Mouse (Mus musculus) liver, embryonic 14.5 days (tissue): Measurements from ENCODE around the gene Mrps35. TPM values are rescaled to one million over a fixed set of nuclear protein-coding genes. Genes with fewer than 3 reads are reported as not detected.
A peak's percentile ranks its signal among the peaks of the same experiment; 100 is the strongest.

Experiments
- ATAC-seq: fragments of 200-750 bp; cut with Nextera tagmentation; 2 replicates; pipeline ENCODE4 v1.8.0; 2017; ENCODE audit warnings: moderate number of reproducible peaks, mild to moderate bottlenecking, moderate library complexity; ENCODE audit not compliant: insufficient read depth
- DNase-seq, 3 experiments: peaks; one replicate each; pipeline ENCODE4 v3.0.0-alpha.2; 2012 to 2013; ENCODE audit warnings: low read depth in 3 of 3, low spot score in 3 of 3
- H3K27ac ChIP-seq: fragments of 300-500 bp; sonication (generic); 2 replicates; pipeline ENCODE4 v1.5.1; 2014; ENCODE audit warnings: moderate library complexity, mild to moderate bottlenecking, control low read depth, inconsistent platforms
- H3K27me3 ChIP-seq: fragments of 300-500 bp; sonication (generic); 2 replicates; pipeline ENCODE4 v1.6.1; 2014; ENCODE audit warnings: mild to moderate bottlenecking, low read length, moderate library complexity; ENCODE audit not compliant: control insufficient read depth, insufficient read depth
- H3K36me3 ChIP-seq: fragments of 300-500 bp; sonication (generic); replicated peaks from 2 replicates; pipeline ENCODE4 v1.6.1; 2014; ENCODE audit warnings: low read depth; ENCODE audit not compliant: control insufficient read depth, insufficient read depth
- H3K4me1 ChIP-seq, 2 experiments: fragments of 200-500 bp in 1 of 2; fragments of 300-500 bp in 1 of 2; sonication (generic) in 1 of 2; replicated peaks; 2 replicates each; pipeline ENCODE4 v1.6.1; 2012 to 2014; ENCODE audit warnings: antibody characterized with exemption in 1 of 2, inconsistent platforms in 1 of 2, low read length in 1 of 2; ENCODE audit not compliant: control insufficient read depth in 2 of 2, insufficient read depth in 2 of 2
- H3K4me2 ChIP-seq: fragments of 300-500 bp; sonication (generic); 2 replicates; pipeline ENCODE4 v1.6.1; 2014; ENCODE audit warnings: low read depth, mild to moderate bottlenecking, control low read depth, moderate library complexity
- H3K4me3 ChIP-seq, 2 experiments: fragments of 200-500 bp in 1 of 2; fragments of 300-500 bp in 1 of 2; sonication (generic) in 1 of 2; 2 replicates each; pipeline ENCODE4 v1.5.1; 2012 to 2014; ENCODE audit warnings: low read depth in 2 of 2, low read length in 2 of 2, mild to moderate bottlenecking in 2 of 2, control low read depth in 1 of 2, inconsistent platforms in 1 of 2, moderate library complexity in 1 of 2; ENCODE audit not compliant: insufficient read depth in 1 of 2
- H3K9ac ChIP-seq: fragments of 300-500 bp; sonication (generic); replicated peaks from 2 replicates; pipeline ENCODE4 v1.6.1; 2014; ENCODE audit warnings: mild to moderate bottlenecking, control low read depth, moderate library complexity
- H3K9me3 ChIP-seq: fragments of 300-500 bp; sonication (generic); 2 replicates; pipeline ENCODE4 v1.6.1; 2016; ENCODE audit warnings: low read length, mixed read lengths; ENCODE audit not compliant: control insufficient read depth
- CTCF ChIP-seq: IDR thresholded peaks from 2 replicates; pipeline ENCODE4 v1.5.1; 2016; ENCODE audit warnings: antibody characterized with exemption, low read depth, control low read depth
- EP300 ChIP-seq: IDR thresholded peaks from 2 replicates; pipeline ENCODE4 v1.6.1; 2016; ENCODE audit warnings: antibody characterized with exemption, low read depth
- WGBS: fragments of 180-500 bp; shearing (Covaris S2); extraction: QIAGEN DNeasy Blood & Tissue Kit; methylation state at CpG from one replicate; pipeline ENCODE4 v1.1.7; 2014; ENCODE audit not compliant: insufficient replicate concordance; 5-methylcytosine and 5-hydroxymethylcytosine counted together
- polyA plus RNA-seq, 2 experiments: library from polyadenylated mRNA; depleted of rRNA in 1 of 2; stranded (reverse) in 1 of 2; unstranded in 1 of 2; fragments of >200 nt; fragmentation: Nextera tagmentation in 1 of 2; extraction: Ambion mirVana in 1 of 2; gene quantifications; 2 replicates each; pipeline versions ENCODE4 v1.2.1 to v1.2.3; 2012 to 2014

Gene Mrps35
- polyA plus RNA-seq, 2 experiments: 20.1 to 60.9 TPM

DNA sequence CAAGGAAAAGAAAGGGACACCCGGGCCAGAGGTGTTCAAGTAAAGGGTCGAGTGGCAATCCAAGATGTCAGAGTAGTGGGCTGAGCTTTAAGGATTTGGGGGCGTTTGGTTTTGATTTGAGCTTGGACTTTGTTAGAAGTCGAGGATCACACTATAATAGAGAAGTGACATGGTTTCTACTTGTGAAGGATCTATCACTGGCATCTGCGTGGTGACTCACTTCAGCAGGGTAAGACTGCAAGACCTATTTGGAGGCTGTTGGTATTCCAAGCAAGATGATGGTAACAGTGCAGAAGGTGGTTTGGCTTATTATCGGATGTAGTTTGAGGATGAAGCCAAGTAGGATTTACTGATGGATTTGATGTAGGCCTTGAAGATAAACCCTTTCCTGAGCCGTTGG lies 1.1 kb downstream of the Mrps35 start:
- DNase-seq: no peak
- 33% methylated on average over 7 of the region's 7 CpGs for WGBS
- peaks cover 9 to 10% of the 10 kb centered on the region in 2 experiments for H3K4me1 ChIP-seq
- TF ChIP-seq EP300 (no peak), CTCF (no peak)
- no peak for ATAC-seq
- no peak overlapping the region for H3K27ac ChIP-seq
- H3K4me3 ChIP-seq: peak overlapping the region; percentile 75 to 96
- H3K9me3 ChIP-seq: no peaks in the 10 kb centered on the region
- H3K27me3 ChIP-seq: no peaks in the 10 kb centered on the region
- H3K9ac ChIP-seq: peak overlapping the region; percentile 91
- H3K36me3 ChIP-seq: peaks cover 7% of the 10 kb centered on the region
- peak overlapping the region; percentile 90 for H3K4me2 ChIP-seq

DNA sequence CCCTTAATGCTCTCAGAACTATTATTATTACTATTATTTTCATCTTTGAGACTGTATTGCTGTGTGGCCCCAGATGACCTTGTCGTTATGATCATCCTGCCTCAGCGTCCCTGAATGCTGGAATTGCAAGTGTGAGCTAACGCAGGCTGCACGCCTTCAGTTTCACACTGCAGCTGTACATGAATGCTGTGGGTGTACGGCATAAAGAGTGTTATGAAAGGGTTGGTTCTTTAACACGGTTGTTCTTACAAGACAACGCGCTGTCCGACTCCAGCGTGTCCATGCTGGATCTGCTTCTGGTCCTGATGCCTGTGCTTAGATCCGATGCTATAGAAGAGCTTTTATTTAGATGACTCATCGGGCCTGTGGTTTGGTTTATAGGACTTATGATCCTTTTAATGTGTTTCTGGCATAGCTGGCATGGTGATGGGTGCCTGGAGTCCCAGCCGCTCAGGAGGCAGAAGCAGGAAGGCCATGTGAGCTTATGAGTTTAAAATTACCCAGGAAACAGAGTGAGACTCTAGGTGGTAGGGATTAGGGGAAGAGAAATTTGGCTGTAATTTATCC lies 6.8 kb downstream of the Mrps35 start:
- Histone ChIP-seq H3K36me3 (peaks cover 13% of the 10 kb centered on the region), H3K27ac (no peak overlapping the region), H3K9me3 (no peaks in the 10 kb centered on the region), H3K4me2 (no peak overlapping the region), H3K4me3 (no peak overlapping the region), H3K4me1 (no peaks in the 10 kb centered on the region), H3K9ac (no peak overlapping the region), H3K27me3 (no peaks in the 10 kb centered on the region)
- 85% methylated on average over 13 of the region's 13 CpGs for WGBS
- DNase-seq: no peak
- TF ChIP-seq CTCF: no peak
- TF ChIP-seq EP300: no peak
- ATAC-seq: no peak

DNA sequence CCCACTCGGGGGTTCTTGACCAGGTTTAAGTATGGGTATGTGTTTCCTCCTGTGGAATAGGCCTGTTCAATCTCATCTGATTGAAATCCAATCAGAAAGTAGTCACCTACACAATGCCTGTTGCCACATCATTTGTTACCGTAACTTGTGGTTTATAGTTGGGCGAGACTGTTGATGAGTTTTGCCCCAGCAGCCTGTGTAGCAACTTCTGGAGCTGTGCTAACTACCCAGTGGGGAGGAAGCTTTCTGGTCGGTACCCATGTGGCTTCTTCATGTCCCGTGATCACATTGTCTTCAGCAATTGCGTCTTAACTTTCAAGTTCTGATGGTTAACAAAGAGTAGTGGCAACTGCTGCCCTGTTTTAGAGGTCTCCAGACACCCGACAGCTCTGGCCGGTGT lies 9.1 kb downstream of the Mrps35 start:
- Histone ChIP-seq H3K4me2 (no peak overlapping the region), H3K9ac (no peak overlapping the region), H3K36me3 (peaks cover 13% of the 10 kb centered on the region), H3K27ac (no peak overlapping the region), H3K27me3 (no peaks in the 10 kb centered on the region), H3K9me3 (no peaks in the 10 kb centered on the region), H3K4me3 (no peak overlapping the region), H3K4me1 (no peaks in the 10 kb centered on the region)
- TF ChIP-seq EP300 (no peak), CTCF (no peak)
- ATAC-seq: no peak
- 81% methylated on average over 8 of the region's 8 CpGs for WGBS
- DNase-seq: no peak

DNA sequence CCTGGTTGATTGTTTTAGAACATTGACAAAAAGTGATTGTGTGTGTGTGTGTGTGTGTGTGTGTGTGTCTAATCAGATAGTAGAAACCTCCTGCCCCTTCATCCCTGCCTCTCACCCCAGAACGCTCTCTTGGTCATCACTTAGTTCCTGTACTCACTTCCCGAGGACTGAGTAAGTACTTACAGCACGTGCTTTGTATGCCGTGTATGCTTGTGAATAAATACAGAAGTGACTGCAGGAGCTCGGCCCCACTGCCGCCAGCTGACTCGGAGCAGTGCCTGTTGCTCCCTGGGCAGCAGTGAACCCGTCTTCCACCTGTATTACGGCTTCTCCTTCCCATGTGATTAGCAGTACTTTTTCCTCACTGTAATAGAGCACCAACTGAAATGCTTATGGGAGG lies 9.9 kb downstream of the Mrps35 start:
- peaks cover 13% of the 10 kb centered on the region for H3K36me3 ChIP-seq
- H3K9me3 ChIP-seq: no peaks in the 10 kb centered on the region
- H3K4me2 ChIP-seq: no peak overlapping the region
- WGBS: 80% methylated on average over 9 of the region's 9 CpGs
- H3K27me3 ChIP-seq: no peaks in the 10 kb centered on the region
- no peak overlapping the region for H3K27ac ChIP-seq
- H3K9ac ChIP-seq: no peak overlapping the region
- ATAC-seq (no peak), DNase-seq (no peak)
- TF ChIP-seq CTCF (no peak), EP300 (no peak)
- H3K4me3 ChIP-seq: no peak overlapping the region
- H3K4me1 ChIP-seq: no peaks in the 10 kb centered on the region

DNA sequence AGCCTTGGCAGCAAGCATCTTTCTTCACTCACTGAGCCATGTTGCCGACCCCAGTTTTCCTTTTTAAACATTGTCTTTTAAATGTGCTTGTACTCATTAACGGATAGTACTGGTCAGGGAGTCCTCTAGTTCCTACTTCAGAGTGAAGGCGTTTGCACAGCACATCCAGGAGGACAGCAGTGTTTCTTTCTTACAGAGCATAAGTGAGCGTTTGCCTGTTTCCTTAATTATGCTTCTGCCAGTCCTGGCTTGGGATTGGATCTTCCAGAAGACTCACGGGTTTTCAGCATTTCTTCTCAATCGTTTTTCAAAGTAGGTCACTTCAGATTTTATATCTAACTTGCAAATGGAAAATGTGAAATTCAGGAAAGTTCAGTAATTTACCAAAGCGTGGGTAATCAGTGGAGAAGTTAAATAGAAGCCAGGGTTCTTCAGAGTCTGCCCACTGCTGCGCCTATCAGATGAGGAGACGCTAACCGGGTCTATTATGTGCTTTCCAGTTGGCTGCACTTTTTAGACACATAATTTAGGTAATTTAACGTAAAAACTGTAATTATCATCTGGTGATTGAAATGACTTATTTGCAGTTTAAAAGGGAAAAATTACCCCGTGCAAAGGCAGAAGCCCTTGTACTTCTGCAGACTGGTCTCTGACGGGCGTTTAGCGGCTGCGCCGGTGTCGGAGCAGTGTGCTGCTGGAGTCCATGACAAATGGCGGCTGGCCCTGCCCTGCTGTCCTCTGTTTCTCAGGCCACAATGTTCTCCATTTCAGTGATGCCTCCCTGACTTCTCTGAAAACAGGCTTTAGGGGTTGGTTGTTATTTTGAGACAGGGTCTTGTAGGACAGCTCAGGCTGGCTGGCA lies 11.5 kb downstream of the Mrps35 start:
- H3K27me3 ChIP-seq: no peaks in the 10 kb centered on the region
- 76% methylated on average over 19 of the region's 19 CpGs for WGBS
- H3K4me2 ChIP-seq: no peak overlapping the region
- H3K9ac ChIP-seq: no peak overlapping the region
- TF ChIP-seq EP300 (no peak), CTCF (no peak)
- H3K9me3 ChIP-seq: no peaks in the 10 kb centered on the region
- no peak overlapping the region for H3K27ac ChIP-seq
- H3K36me3 ChIP-seq: peaks cover 6% of the 10 kb centered on the region
- H3K4me3 ChIP-seq: no peak overlapping the region
- no peak for DNase-seq
- no peak for ATAC-seq
- no peaks in the 10 kb centered on the region for H3K4me1 ChIP-seq
